Mouse (Mus musculus) embryonic facial prominence, embryonic 14.5 days (tissue): ENCODE data around the gene Cdc42bpa. TPM values are rescaled to one million over a fixed set of nuclear protein-coding genes. Genes with fewer than 3 reads are reported as not detected.

Source experiments
- ATAC-seq: fragments of 200-750 bp; cut with Nextera tagmentation; 2 replicates; pipeline ENCODE4 v1.8.0; 2017; ENCODE audit warnings: low read depth, moderate number of reproducible peaks, moderate TSS enrichment
- DNase-seq: peaks from one replicate; pipeline ENCODE4 v3.0.0-alpha.2; 2015; ENCODE audit warnings: low spot score
- H3K27ac ChIP-seq: fragments of 300-500 bp; sonication (generic); replicated peaks from 2 replicates; pipeline ENCODE4 v1.5.1; 2014; ENCODE audit warnings: low read depth, mild to moderate bottlenecking, low read length, moderate library complexity
- H3K27me3 ChIP-seq: fragments of 300-500 bp; sonication (generic); replicated peaks from 2 replicates; pipeline ENCODE4 v1.6.1; 2014; ENCODE audit warnings: low read length; ENCODE audit not compliant: control insufficient read depth, insufficient read depth
- H3K36me3 ChIP-seq: fragments of 300-500 bp; sonication (generic); 2 replicates; pipeline ENCODE4 v1.6.1; 2014; ENCODE audit warnings: low read length, mixed read lengths; ENCODE audit not compliant: control insufficient read depth, insufficient read depth
- H3K4me1 ChIP-seq: fragments of 300-500 bp; sonication (generic); 2 replicates; pipeline ENCODE4 v1.6.1; 2014; ENCODE audit warnings: antibody characterized with exemption, low read length; ENCODE audit not compliant: control insufficient read depth, insufficient read depth
- H3K4me2 ChIP-seq: fragments of 300-500 bp; sonication (generic); 2 replicates; pipeline ENCODE4 v1.6.1; 2014; ENCODE audit warnings: low read depth, mild to moderate bottlenecking, low read length, moderate library complexity, mixed read lengths
- H3K4me3 ChIP-seq: fragments of 300-500 bp; sonication (generic); 2 replicates; pipeline ENCODE4 v1.5.1; 2014; ENCODE audit warnings: low read depth, mild to moderate bottlenecking, low read length
- H3K9ac ChIP-seq: fragments of 300-500 bp; sonication (generic); 2 replicates; pipeline ENCODE4 v1.6.1; 2014; ENCODE audit warnings: low read depth, mild to moderate bottlenecking, low read length, moderate library complexity, mixed read lengths
- H3K9me3 ChIP-seq: fragments of 300-500 bp; sonication (generic); 2 replicates; pipeline ENCODE4 v1.6.1; 2016; ENCODE audit warnings: low read length; ENCODE audit not compliant: control insufficient read depth
- WGBS: fragments of 180-500 bp; shearing (Covaris S2); extraction: QIAGEN DNeasy Blood & Tissue Kit; methylation state at CpG from one replicate; pipeline ENCODE4 v1.1.7; 2014; 5-methylcytosine and 5-hydroxymethylcytosine counted together
- polyA plus RNA-seq: library from polyadenylated mRNA; unstranded; fragments of >200 nt; fragmentation: Nextera tagmentation; extraction: Ambion mirVana; gene quantifications from 2 replicates; pipeline ENCODE4 v1.2.1, GENCODE M21; 2014

Gene Cdc42bpa
- polyA plus RNA-seq, 1 experiment from 2014 or later, result 16.3 TPM

- ATAC-seq, result no peak
- Histone ChIP-seq H3K36me3 (no peaks in the 10 kb centered on the region), H3K4me1 (peaks cover 14% of the 10 kb centered on the region), H3K4me3 (no peak overlapping the region), H3K27me3 (no peaks in the 10 kb centered on the region), H3K9me3 (no peaks in the 10 kb centered on the region), H3K27ac (no peak overlapping the region), H3K4me2 (no peak overlapping the region), H3K9ac (no peak overlapping the region)
- WGBS, result 77% methylated on average over 6 of the region's 6 CpGs
- no peak for DNase-seq
Observed at GRCm38 (mm10) chr1:179975021-179975420, 14.7 kb downstream of the Cdc42bpa start.

- no peak for DNase-seq
- Histone ChIP-seq H3K27ac (no peak overlapping the region), H3K4me3 (no peak overlapping the region), H3K27me3 (no peaks in the 10 kb centered on the region), H3K9me3 (no peaks in the 10 kb centered on the region), H3K4me2 (no peak overlapping the region), H3K4me1 (peaks cover 13% of the 10 kb centered on the region), H3K9ac (no peak overlapping the region), H3K36me3 (no peaks in the 10 kb centered on the region)
- WGBS, result 62% methylated on average over 5 of the region's 5 CpGs
- no peak for ATAC-seq
Observed at GRCm38 (mm10) chr1:179975645-179976275, 15.5 kb downstream of the Cdc42bpa start.

- Histone ChIP-seq H3K9ac (no peak overlapping the region), H3K9me3 (peaks cover 8% of the 10 kb centered on the region), H3K36me3 (no peaks in the 10 kb centered on the region), H3K4me2 (no peak overlapping the region), H3K27ac (no peak overlapping the region), H3K4me3 (no peak overlapping the region), H3K4me1 (peaks cover 13% of the 10 kb centered on the region), H3K27me3 (no peaks in the 10 kb centered on the region)
- DNase-seq (no peak), ATAC-seq (no peak)
- 38% methylated on average over 6 of the region's 6 CpGs for WGBS
Observed at GRCm38 (mm10) chr1:179977437-179977836, 17.2 kb downstream of the Cdc42bpa start.

GRCm38 (mm10) chr1:179978742-179979141 lies 18.5 kb downstream of the Cdc42bpa start:
- Histone ChIP-seq H3K4me2 (no peak overlapping the region), H3K4me3 (no peak overlapping the region), H3K4me1 (peaks cover 13% of the 10 kb centered on the region), H3K9ac (no peak overlapping the region), H3K9me3 (peaks cover 8% of the 10 kb centered on the region), H3K27ac (no peak overlapping the region), H3K27me3 (no peaks in the 10 kb centered on the region), H3K36me3 (no peaks in the 10 kb centered on the region)
- ATAC-seq (no peak), DNase-seq (no peak)
- WGBS, result 41% methylated on average over 1 of the region's 1 CpGs

DNA sequence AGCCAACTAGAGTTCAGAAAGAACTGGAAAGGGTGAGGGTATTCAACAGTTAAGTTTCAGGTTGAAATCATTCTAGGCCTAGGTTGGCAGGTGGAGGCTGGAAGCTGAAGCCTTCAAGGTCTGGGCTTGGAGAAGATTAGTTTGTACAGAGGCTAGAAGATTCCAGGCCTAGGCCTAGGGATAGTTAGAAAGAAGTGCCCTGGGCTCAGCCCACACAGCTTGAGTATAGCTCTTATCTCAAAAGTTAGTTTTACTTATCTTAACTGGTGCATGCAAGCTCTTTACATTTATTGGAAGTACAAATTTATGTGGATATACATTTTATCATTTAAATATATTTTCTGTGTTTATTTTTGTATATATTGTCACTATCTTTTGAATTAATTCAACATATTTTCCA lies 21.4 kb downstream of the Cdc42bpa start:
- no peak overlapping the region for H3K4me3 ChIP-seq
- no peak for DNase-seq

GRCm38 (mm10) chr1:179982183-179982582 lies 21.9 kb downstream of the Cdc42bpa start:
- Histone ChIP-seq H3K36me3 (no peaks in the 10 kb centered on the region), H3K27me3 (no peaks in the 10 kb centered on the region), H3K9me3 (peaks cover 8% of the 10 kb centered on the region), H3K4me3 (no peak overlapping the region), H3K4me1 (peaks cover 5% of the 10 kb centered on the region), H3K9ac (no peak overlapping the region), H3K27ac (no peak overlapping the region), H3K4me2 (no peak overlapping the region)
- DNase-seq (no peak), ATAC-seq (no peak)
- WGBS, result 65% methylated on average over 1 of the region's 1 CpGs

More for the DNA sequence above, 21.4 kb downstream of the Cdc42bpa start:
- no peak overlapping the region for H3K27ac ChIP-seq
- H3K27me3 ChIP-seq, result no peaks in the 10 kb centered on the region
- no peak overlapping the region for H3K4me2 ChIP-seq
- ATAC-seq, result no peak
- no peaks in the 10 kb centered on the region for H3K36me3 ChIP-seq
- peaks cover 8% of the 10 kb centered on the region for H3K9me3 ChIP-seq
- H3K4me1 ChIP-seq, result peaks cover 7% of the 10 kb centered on the region
- H3K9ac ChIP-seq, result no peak overlapping the region

- H3K36me3 ChIP-seq, result no peaks in the 10 kb centered on the region
- no peak overlapping the region for H3K4me3 ChIP-seq
- DNase-seq, result no peak
- no peaks in the 10 kb centered on the region; the same call in 1 of the 2 replicates for H3K4me1 ChIP-seq
- H3K27ac ChIP-seq, result no peak overlapping the region
- WGBS, result 85% methylated on average over 1 of the region's 1 CpGs
- H3K9ac ChIP-seq, result no peak overlapping the region
- ATAC-seq, result no peak
- no peak overlapping the region for H3K4me2 ChIP-seq
- H3K9me3 ChIP-seq, result peaks cover 8% of the 10 kb centered on the region
- no peaks in the 10 kb centered on the region for H3K27me3 ChIP-seq
Observed at GRCm38 (mm10) chr1:179982933-179983332, 22.7 kb downstream of the Cdc42bpa start.

GRCm38 (mm10) chr1:179984171-179984570 lies 23.9 kb downstream of the Cdc42bpa start:
- H3K9me3 ChIP-seq, result peaks cover 8% of the 10 kb centered on the region
- H3K4me1 ChIP-seq, result no peaks in the 10 kb centered on the region
- WGBS, result 89% methylated on average over 1 of the region's 1 CpGs
- DNase-seq (no peak), ATAC-seq (no peak)
- no peak overlapping the region for H3K4me2 ChIP-seq
- no peak overlapping the region for H3K9ac ChIP-seq
- no peaks in the 10 kb centered on the region for H3K36me3 ChIP-seq
- no peaks in the 10 kb centered on the region for H3K27me3 ChIP-seq
- no peak overlapping the region for H3K27ac ChIP-seq
- H3K4me3 ChIP-seq, result no peak overlapping the region

- no peaks in the 10 kb centered on the region for H3K9me3 ChIP-seq
- H3K4me3 ChIP-seq, result no peak overlapping the region
- H3K4me2 ChIP-seq, result no peak overlapping the region
- no peaks in the 10 kb centered on the region for H3K27me3 ChIP-seq
- H3K4me1 ChIP-seq, result no peaks in the 10 kb centered on the region
- 76% methylated on average over 6 of the region's 6 CpGs for WGBS
- H3K27ac ChIP-seq, result no peak overlapping the region
- DNase-seq (no peak), ATAC-seq (no peak)
- no peaks in the 10 kb centered on the region for H3K36me3 ChIP-seq
- H3K9ac ChIP-seq, result no peak overlapping the region
Observed at GRCm38 (mm10) chr1:179991660-179992235, 31.5 kb downstream of the Cdc42bpa start.
